ENCODE assay signal across 8 mouse cellular contexts in the genomic region with DNA sequence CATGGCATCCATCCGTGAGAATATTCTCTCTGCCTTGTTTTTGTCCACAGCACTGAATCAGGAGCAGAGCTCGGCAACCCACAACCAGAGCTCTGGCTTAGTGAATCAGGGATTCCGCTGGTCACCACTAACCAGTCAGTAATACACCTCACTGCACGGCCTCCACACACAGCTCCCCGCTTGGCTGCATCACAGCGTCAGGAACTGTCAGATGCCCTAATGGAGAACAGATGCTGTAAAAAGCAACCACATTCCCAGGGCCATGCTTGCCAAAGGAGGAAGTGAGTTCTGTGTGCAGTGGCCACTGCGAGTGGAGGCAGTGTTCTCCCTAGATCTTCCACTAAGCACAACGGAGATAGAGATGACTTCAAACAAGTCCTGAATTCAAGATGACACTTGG.
A peak's percentile ranks its signal among the peaks of the same experiment; 100 is the strongest.
DNase-seq lines count a peak whose midpoint lies in the region; ATAC-seq lines count a peak whose summit lies in the region.

No protein-coding gene starts in this region.

- no peaks in the 10 kb centered on the region for H3K9me3 ChIP-seq in intestine, embryonic 15.5 days
- H3K9me3 ChIP-seq in intestine, embryonic 16.5 days (ENCODE audit: control insufficient read depth, low read length): no peaks in the 10 kb centered on the region
- H3K9me3 ChIP-seq in heart, embryonic 16.5 days (replicated peaks; ENCODE audit: control insufficient read depth, low read length): no peaks in the 10 kb centered on the region

- no peak overlapping the region for H3K4me2 ChIP-seq in intestine, embryonic 15.5 days (replicated peaks)
- H3K4me2 ChIP-seq in intestine, embryonic 16.5 days (ENCODE audit: low read depth, low read length): no peak overlapping the region
- no peak overlapping the region for H3K4me2 ChIP-seq in heart, embryonic 16.5 days (ENCODE audit: low read depth, low read length)

- no peaks in the 10 kb centered on the region for H3K36me3 ChIP-seq in intestine, embryonic 15.5 days
- no peaks in the 10 kb centered on the region for H3K36me3 ChIP-seq in intestine, embryonic 16.5 days (ENCODE audit: control insufficient read depth, insufficient read depth, low read length)
- H3K36me3 ChIP-seq in heart, embryonic 16.5 days (ENCODE audit: control insufficient read depth, insufficient read depth): no peaks in the 10 kb centered on the region

- no peaks in the 10 kb centered on the region for H3K27me3 ChIP-seq in intestine, embryonic 15.5 days (replicated peaks)
- no peaks in the 10 kb centered on the region for H3K27me3 ChIP-seq in intestine, embryonic 16.5 days (replicated peaks; ENCODE audit: control insufficient read depth, insufficient read depth, low read length)
- no peaks in the 10 kb centered on the region for H3K27me3 ChIP-seq in heart, embryonic 16.5 days (ENCODE audit: control insufficient read depth, insufficient read depth, low read length)

- H3K4me1 ChIP-seq in intestine, embryonic 15.5 days (replicated peaks): peaks cover 24% of the 10 kb centered on the region
- peaks cover 8% of the 10 kb centered on the region for H3K4me1 ChIP-seq in intestine, embryonic 16.5 days (ENCODE audit: control insufficient read depth, insufficient read depth, low read length)
- H3K4me1 ChIP-seq in heart, embryonic 16.5 days (ENCODE audit: control insufficient read depth, insufficient read depth, low read length): peaks cover 19% of the 10 kb centered on the region

- H3K4me3 ChIP-seq in intestine, embryonic 15.5 days (replicated peaks): no peak overlapping the region
- H3K4me3 ChIP-seq in intestine, embryonic 16.5 days (ENCODE audit: low read length): no peak overlapping the region
- no peak overlapping the region for H3K4me3 ChIP-seq in heart, embryonic 16.5 days (ENCODE audit: low read length)

- WGBS in intestine, embryonic 15.5 days: 61% methylated on average over 8 of the region's 8 CpGs
- 57% methylated on average over 8 of the region's 8 CpGs for WGBS in intestine, embryonic 16.5 days
- 55% methylated on average over 8 of the region's 8 CpGs for WGBS in heart, embryonic 16.5 days

- ATAC-seq in intestine, embryonic 15.5 days: 0 out of 2 replicates have a peak, but pooled peaks have one; percentile 45
- ATAC-seq in intestine, embryonic 16.5 days: no peak
- ATAC-seq in heart, embryonic 16.5 days (replicated peaks; ENCODE audit: extremely low read depth, insufficient read depth, low FRiP score): no peak
- no peak for ATAC-seq in frontal cortex, adult (ENCODE audit: low TSS enrichment)

- peak; percentile 41 for DNase-seq in embryo, embryonic 9.5 days (ENCODE audit: extremely low spot score)
- DNase-seq in lung, postnatal 25 days (ENCODE audit: low spot score): peak; percentile 39
- no peak for DNase-seq in spleen, postnatal 4 days (ENCODE audit: low spot score in 2 of 2)
- no peak for DNase-seq in testis, postnatal 10 days (ENCODE audit: low spot score)

- 0 out of 2 replicates have a peak overlapping the region, but pooled peaks have one; percentile 23 for H3K27ac ChIP-seq in intestine, embryonic 15.5 days
- H3K27ac ChIP-seq in intestine, embryonic 16.5 days (ENCODE audit: low read length): no peak overlapping the region
- H3K27ac ChIP-seq in heart, embryonic 16.5 days (ENCODE audit: low read length): peak overlapping the region; percentile 4; the same call in 1 of the 2 replicates

- H3K9ac ChIP-seq in intestine, embryonic 15.5 days: no peak overlapping the region
- H3K9ac ChIP-seq in intestine, embryonic 16.5 days (ENCODE audit: low read depth, low read length): no peak overlapping the region
- no peak overlapping the region for H3K9ac ChIP-seq in heart, embryonic 16.5 days (ENCODE audit: low read length)

Comparison
In these comparisons a context has a peak if more than half of its experiments do, and no peak if none do; other contexts are left out.
1. DNase-seq: peak in embryo, embryonic 9.5 days (single experiment) and lung, postnatal 25 days (single experiment); none in spleen, postnatal 4 days (0 of 2) and testis, postnatal 10 days (single experiment).